Mouse (Mus musculus) natural killer cell, adult 2 months (primary cell): ENCODE measurements at regions not wholly inside any gene's neighbourhood (a gene's known extent, or its start where the extent isn't known, plus 50 kb on each side); places are given as distances from the start of the nearest gene placed in this dataset.

ENCODE experiments used
- DNase-seq, 2 experiments: peaks; one replicate each; pipeline ENCODE4 v3.0.0; 2022; ENCODE audit warnings: low spot score in 2 of 2

DNA sequence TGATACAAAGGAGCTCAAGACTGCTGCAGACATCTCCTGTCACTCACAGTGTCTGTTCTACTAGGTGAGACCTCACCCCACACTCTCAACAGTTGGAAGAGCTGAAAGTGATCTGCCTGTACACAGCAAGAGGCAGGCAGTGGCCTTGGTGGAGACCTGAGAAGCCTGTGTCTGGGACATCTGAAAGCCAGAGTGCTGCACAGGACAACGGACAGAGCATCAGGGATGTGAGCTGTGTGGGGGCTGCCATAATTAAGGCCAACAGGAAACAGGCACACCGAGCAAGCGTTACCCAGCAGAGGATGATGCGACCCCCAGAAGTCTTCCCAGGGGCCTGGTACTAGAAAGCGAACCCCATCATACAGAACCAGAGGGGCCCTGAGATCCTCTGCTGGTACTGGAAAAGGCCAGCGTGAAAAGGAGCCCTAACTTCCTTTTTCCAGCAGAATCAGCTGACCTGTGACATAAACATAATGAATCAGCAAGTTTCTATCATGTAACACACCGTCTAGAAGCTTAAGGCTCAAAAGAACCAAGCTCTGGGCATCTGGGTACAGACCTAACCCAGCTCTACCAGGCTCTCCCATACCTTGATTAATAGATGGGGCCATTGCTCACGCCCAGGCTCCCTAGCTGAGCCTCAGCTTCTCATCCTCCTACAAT, 105.7 kb downstream of the Plxna1 start:
- no peak for DNase-seq

DNA sequence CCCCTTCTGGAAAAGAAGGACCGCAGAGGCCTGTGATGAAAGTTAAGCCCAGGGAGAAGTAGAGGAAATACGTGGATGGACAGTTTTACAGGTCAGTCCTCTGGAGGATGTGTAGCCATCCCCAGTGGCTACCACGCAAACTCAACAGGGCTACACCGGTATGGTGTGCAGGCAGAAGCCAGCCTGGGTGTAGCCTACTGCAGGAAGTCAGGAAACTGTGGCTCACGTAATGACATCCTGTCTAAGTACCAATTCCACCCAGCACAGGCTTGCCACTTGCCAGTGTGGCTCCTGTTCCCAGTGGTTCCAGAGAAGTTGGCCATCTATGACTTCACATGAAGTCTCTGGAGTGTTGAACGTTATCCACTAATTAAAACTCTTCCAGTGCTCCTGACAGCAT, 105.0 kb downstream of the Plxna1 start:
- DNase-seq = no peak

DNA sequence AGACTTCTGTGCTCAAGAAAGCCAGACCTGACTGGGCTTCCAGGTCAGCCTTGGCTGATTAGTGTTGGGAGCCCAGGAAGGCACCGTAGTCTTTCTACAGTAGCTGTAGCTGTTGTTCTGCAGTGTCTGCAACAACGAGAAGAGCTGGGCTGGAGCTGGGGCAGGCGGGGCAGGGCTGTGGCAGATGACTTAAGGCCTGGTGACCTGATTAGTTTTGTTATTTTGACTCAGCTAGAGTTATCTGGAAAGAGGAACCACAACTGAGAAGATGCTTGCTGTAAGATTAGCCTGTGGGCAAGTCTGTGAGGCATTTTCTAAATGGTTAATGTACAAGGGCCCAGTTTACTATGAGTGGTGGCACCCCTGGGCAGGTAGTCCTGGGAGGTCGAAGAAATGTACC, 104.3 kb downstream of the Plxna1 start:
- DNase-seq = peak in 1 of 2 experiments; percentile 32

DNA sequence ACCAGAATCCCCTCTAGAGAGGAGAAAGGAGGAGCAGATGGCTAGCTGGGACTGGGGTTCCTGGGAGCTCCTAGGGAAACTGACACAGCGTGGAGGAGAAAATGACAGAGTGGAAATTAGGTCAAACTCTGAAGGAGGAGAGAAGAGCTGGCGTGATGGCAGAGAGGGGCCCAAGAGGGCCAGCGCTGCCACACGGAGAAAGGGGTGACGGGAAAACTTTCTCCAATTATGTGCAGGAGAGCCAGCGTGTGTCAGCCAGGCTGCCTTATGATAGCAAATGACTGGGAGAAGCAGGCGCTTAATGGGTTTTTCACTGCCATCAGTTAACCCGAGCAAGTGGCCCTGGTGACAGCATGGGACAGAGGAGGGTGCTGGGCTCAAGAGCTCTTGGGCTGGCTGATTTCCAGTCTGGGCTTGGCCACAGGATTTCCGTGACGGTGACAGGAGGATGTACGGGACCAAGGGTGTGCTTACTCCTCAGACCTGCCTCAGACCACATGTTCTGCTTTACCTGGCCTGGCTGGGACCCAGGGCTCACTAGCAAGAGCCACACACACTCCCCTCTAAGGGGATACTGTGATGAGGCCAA, 102.9 kb downstream of the Plxna1 start:
- no peak for DNase-seq

GRCm38 (mm10) chr6:89262958-89263357, 99.5 kb downstream of the Plxna1 start:
- no peak for DNase-seq

- DNase-seq = no peak
Observed at GRCm38 (mm10) chr6:89265296-89265695, 97.1 kb downstream of the Plxna1 start.
